Mouse (Mus musculus): Measurements from ENCODE around the gene Susd3. TPM values are rescaled to one million over a fixed set of nuclear protein-coding genes. Genes with fewer than 3 reads are reported as not detected.
A peak's percentile ranks its signal among the peaks of the same experiment; 100 is the strongest.

Gene Susd3
- total RNA-seq, 2 experiments from 2014 or later, result 2.0 to 2.4 TPM

DNA sequence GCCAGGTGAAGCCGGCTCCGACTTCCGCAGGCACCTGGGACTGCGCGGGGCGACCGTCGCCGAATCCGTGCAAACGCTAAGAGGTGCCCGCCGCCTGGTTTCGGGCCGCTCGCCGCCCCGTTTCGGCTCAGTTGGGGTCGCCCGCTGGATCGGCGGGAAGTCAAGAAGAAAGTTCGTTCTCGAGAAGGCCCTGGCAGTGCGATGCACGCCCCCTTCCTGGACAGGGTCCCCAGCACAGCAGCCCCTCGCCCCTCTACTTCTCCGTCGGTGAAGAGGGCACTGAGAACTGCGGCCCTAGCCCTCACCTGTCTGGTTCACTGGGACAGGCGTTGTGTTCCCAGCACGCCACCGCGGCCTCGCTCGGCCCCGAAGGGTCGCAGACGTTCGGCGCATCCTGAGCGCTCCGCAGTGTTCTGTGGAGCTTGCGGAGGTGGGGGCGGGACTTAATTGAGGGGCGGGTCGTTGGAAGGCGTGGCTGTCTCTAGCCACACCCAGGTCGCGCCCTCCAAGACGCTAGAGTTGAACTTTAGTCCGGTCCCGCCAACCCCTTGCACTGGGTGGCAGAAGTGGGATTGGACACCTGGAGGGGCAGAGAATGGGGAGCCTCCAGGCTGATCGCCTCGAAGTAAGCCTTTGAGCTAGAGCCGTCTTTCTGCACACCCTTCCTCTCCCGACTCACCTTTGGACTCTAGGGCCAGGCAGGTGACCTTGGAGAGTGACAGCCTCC, 603 bp downstream of the Susd3 start:
- DNase-seq (ENCODE audit: low spot score in 2 of 2), result no peak
- intact Hi-C loops (cut with DNase I), result no loop called here

DNA sequence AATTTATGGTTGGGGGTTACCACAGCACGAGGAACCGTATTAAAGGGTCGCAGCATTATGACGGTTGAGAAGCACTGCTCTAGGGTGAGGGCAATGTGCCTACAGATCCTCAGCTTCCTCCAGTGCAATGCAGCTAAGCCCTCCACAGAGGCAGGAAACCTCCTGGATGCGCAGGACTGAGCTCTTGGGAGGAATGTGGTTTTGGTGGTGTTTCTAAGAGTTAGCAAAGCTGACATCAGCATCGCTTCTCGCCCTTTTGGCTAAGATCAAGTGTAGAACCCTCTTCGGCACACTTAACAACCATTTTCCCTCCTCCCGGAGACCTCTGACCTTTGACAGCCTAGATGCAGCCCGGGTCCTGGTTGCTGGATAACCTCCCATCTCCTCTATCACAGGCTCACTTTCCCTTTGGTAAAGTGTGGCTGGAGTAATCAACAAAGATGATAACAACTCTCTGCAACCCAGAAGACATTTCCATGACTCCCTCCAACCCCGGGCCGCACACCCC, 1.2 kb downstream of the Susd3 start:
- DNase-seq (ENCODE audit: low spot score in 2 of 2), result no peak
- intact Hi-C loops (cut with DNase I), result no loop called here

DNA sequence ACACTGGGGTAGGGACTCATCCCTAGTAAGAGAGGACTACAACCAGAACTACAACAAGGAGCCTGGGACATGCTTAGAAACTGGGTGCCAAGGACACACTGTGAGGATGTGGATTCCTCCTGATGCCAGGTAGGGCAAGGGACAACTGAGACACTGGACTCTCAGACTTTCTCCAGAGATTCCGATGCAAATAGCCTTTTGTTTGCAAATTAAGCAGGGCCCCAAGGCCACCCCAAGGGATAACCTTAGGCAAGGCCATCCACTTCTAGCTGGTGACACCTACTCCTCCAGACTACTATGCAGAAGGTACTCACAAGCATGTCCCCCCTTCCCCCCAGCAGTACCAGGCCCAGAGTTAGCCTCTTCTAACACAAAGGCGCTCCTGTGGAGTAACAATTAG, 1.9 kb downstream of the Susd3 start:
- intact Hi-C loops (cut with DNase I), result no loop called here

GRCm38 (mm10) chr13:49246011-49246410, 2.5 kb downstream of the Susd3 start:
- intact Hi-C loops (cut with DNase I), result no loop called here
- no peak for DNase-seq (ENCODE audit: low spot score in 2 of 2)

More for the DNA sequence above, 1.9 kb downstream of the Susd3 start:
- no peak for DNase-seq (ENCODE audit: low spot score in 2 of 2)

GRCm38 (mm10) chr13:49245251-49245650, 3.3 kb downstream of the Susd3 start:
- intact Hi-C loops (cut with DNase I), result no loop called here
- no peak for DNase-seq (ENCODE audit: low spot score in 2 of 2)

GRCm38 (mm10) chr13:49243492-49243891, 5.0 kb downstream of the Susd3 start:
- intact Hi-C loops (cut with DNase I), result no loop called here
- no peak for DNase-seq (ENCODE audit: low spot score in 2 of 2)

DNA sequence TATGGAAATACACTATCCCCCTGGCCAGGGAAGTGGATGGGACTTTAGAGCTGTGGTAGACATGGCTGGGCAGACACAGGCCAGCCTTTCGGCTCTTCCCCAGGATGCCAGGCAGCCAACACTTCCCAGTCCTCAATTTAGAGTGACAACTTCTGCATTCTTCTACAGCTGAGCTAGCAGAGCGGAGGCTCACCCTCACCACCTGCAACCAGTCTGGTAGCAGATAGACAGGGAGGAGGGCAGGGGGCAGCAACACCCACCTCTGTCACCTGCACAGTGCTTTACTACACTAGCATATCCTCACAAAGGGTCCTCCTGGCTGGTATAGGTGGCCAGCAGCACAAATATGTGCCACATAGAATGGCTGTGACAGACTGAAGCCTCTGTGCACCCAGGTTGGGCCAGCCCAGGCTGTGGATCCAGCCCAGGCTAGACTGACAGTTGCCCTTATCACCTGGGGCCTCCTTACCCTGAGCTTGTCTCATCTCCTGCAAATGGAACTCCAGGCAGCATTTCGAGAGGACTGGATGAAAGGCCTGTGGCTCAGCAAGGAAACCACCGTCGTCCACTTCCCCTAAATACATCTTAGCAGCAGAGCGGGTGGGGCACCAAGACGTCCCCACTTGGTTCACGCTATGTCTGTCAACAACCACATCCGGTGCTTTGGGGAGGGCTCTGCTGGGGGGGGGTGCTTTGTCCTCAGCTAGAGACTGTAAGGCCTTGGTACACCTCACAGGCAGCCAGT, 6.0 kb downstream of the Susd3 start:
- intact Hi-C loops (cut with DNase I), result no loop called here
- peak in 1 of 2 experiments; percentile 35 for DNase-seq (ENCODE audit: low spot score in 2 of 2)

DNA sequence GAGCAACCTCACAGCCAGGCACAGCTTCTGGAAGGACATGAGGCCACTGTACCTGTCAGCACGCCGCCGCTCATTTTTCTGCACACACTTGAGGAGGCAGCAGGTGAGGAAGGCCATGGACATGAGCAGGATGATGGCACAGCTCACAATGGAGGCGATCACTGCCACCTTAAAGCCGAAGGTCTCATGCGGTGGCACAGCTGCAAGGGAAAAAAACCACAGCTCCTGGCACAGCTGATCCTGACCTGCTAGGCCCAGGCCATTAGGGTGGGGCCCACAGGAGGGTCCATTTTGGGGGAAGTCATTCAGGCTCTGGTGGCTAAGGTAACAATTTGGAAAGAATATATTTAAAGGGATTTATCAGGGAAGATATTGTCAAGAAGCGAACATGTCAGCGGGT, 9.8 kb downstream of the Susd3 start:
- intact Hi-C loops (cut with DNase I), result no loop called here
- DNase-seq (ENCODE audit: low spot score in 2 of 2), result no peak

GRCm38 (mm10) chr13:49237617-49238016, 10.9 kb downstream of the Susd3 start:
- DNase-seq (ENCODE audit: low spot score in 2 of 2), result no peak
- intact Hi-C loops (cut with DNase I), result no loop called here

- intact Hi-C loops (cut with DNase I), result no loop called here
- no peak for DNase-seq (ENCODE audit: low spot score in 2 of 2)
Measured at GRCm38 (mm10) chr13:49234711-49235110, 13.8 kb downstream of the Susd3 start.

- intact Hi-C loops (cut with DNase I), result no loop called here
- DNase-seq (ENCODE audit: low spot score in 2 of 2), result no peak
Measured at GRCm38 (mm10) chr13:49233792-49234572, 14.5 kb downstream of the Susd3 start.

GRCm38 (mm10) chr13:49225633-49226032, 22.9 kb downstream of the Susd3 start:
- intact Hi-C loops (cut with DNase I), result no loop called here
- no peak for DNase-seq (ENCODE audit: low spot score in 2 of 2)

DNA sequence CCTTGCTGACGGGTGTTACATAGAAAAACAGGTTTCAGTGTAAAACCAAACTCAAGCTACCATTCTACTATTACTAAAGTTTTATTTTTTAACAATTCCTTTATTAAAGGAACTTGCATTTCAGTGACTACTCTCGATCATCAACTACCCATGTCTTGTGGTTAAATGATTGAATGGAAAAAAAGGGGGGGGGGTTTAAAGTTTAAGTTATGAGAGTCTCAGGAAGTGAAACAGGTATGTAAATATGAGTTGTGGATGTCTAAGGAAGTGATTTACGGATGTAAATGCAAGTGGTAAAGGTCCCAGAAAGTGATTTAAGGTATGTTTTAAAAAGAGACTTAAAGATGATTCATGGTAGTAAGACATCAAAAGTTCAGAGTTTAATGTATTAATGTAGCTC, 23.3 kb downstream of the Susd3 start:
- intact Hi-C loops (cut with DNase I), result no loop called here
- no peak for DNase-seq (ENCODE audit: low spot score in 2 of 2)

- intact Hi-C loops (cut with DNase I), result no loop called here
- no peak for DNase-seq (ENCODE audit: low spot score in 2 of 2)
Measured at GRCm38 (mm10) chr13:49224729-49225128, 23.8 kb downstream of the Susd3 start.

GRCm38 (mm10) chr13:49224314-49224713, 24.2 kb downstream of the Susd3 start:
- no peak for DNase-seq (ENCODE audit: low spot score in 2 of 2)
- intact Hi-C loops (cut with DNase I), result no loop called here

- intact Hi-C loops (cut with DNase I), result no loop called here
- DNase-seq (ENCODE audit: low spot score in 2 of 2), result no peak
Measured at GRCm38 (mm10) chr13:49220912-49221311, 27.6 kb downstream of the Susd3 start.

DNA sequence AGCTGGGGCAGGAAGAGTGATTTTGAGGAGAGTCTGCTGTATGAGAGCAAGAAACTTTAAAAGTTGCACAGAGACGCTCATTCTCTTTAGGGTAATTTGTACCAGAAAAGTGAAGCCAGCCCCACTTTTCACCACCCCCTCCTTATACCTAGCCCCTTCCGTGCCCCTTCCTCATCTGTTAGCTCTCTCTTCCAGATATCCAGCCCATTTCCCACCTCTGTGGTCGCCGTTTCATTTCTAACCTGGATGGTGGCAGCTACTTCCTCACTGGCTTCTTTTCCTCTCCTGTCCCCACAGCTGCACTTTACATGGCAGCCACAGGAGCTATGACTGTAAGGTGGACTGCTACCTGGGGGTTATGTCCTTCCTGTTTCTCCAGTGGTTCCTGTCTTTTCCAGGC, 29.1 kb downstream of the Susd3 start:
- no peak for DNase-seq (ENCODE audit: low spot score in 2 of 2)
- intact Hi-C loops (cut with DNase I), result no loop called here

GRCm38 (mm10) chr13:49218651-49219050, 29.9 kb downstream of the Susd3 start:
- DNase-seq (ENCODE audit: low spot score in 2 of 2), result no peak
- intact Hi-C loops (cut with DNase I), result no loop called here

GRCm38 (mm10) chr13:49216808-49217561, 31.5 kb downstream of the Susd3 start:
- intact Hi-C loops (cut with DNase I), result no loop called here

GRCm38 (mm10) chr13:49216220-49216552, 32.3 kb downstream of the Susd3 start:
- no peak for DNase-seq (ENCODE audit: low spot score in 2 of 2)
- intact Hi-C loops (cut with DNase I), result no loop called here

More at GRCm38 (mm10) chr13:49216808-49217561, 31.5 kb downstream of the Susd3 start:
- DNase-seq (ENCODE audit: low spot score in 2 of 2), result no peak

Measured in left cerebral cortex, postnatal 25 days (tissue).